Mouse (Mus musculus) neural tube, embryonic 11.5 days (tissue): Measurements from ENCODE around the gene Ifrd2. TPM values are rescaled to one million over a fixed set of nuclear protein-coding genes. Genes with fewer than 3 reads are reported as not detected.

Experiments
- ATAC-seq: fragments of 200-750 bp; cut with Nextera tagmentation; 2 replicates; pipeline ENCODE4 v1.8.0; 2017; ENCODE audit warnings: moderate number of reproducible peaks, mild to moderate bottlenecking, moderate TSS enrichment, moderate library complexity; ENCODE audit not compliant: insufficient read depth, low FRiP score, low TSS enrichment
- DNase-seq: peaks from one replicate; pipeline ENCODE4 v3.0.0-alpha.2; 2015; ENCODE audit warnings: low spot score
- H3K27ac ChIP-seq: fragments of 300-500 bp; sonication (generic); 2 replicates; pipeline ENCODE4 v1.5.1; 2014; ENCODE audit warnings: low read depth, mild to moderate bottlenecking, low read length
- H3K27me3 ChIP-seq: fragments of 300-500 bp; sonication (generic); 2 replicates; pipeline ENCODE4 v1.6.1; 2014; ENCODE audit warnings: mild to moderate bottlenecking, low read length, mixed read lengths; ENCODE audit not compliant: control insufficient read depth, insufficient read depth
- H3K36me3 ChIP-seq: fragments of 300-500 bp; sonication (generic); 2 replicates; pipeline ENCODE4 v1.6.1; 2014; ENCODE audit warnings: mild to moderate bottlenecking, low read length, moderate library complexity, mixed read lengths; ENCODE audit not compliant: control insufficient read depth, insufficient read depth
- H3K4me1 ChIP-seq: fragments of 300-500 bp; sonication (generic); 2 replicates; pipeline ENCODE4 v1.6.1; 2014; ENCODE audit warnings: low read length, mixed read lengths; ENCODE audit not compliant: control insufficient read depth, insufficient read depth
- H3K4me2 ChIP-seq: fragments of 300-500 bp; sonication (generic); 2 replicates; pipeline ENCODE4 v1.6.1; 2014; ENCODE audit warnings: low read depth, mild to moderate bottlenecking, moderate library complexity
- H3K4me3 ChIP-seq: fragments of 300-500 bp; sonication (generic); 2 replicates; pipeline ENCODE4 v1.5.1; 2014; ENCODE audit warnings: low read depth, low read length
- H3K9ac ChIP-seq: fragments of 300-500 bp; sonication (generic); 2 replicates; pipeline ENCODE4 v1.6.1; 2014; ENCODE audit warnings: mild to moderate bottlenecking, low read length
- H3K9me3 ChIP-seq: fragments of 300-500 bp; sonication (generic); 2 replicates; pipeline ENCODE4 v1.6.1; 2016; ENCODE audit warnings: low read length; ENCODE audit not compliant: control insufficient read depth
- WGBS: fragments of 180-500 bp; shearing (Covaris S2); extraction: QIAGEN DNeasy Blood & Tissue Kit; methylation state at CpG from one replicate; pipeline ENCODE4 v1.1.7; 2014; 5-methylcytosine and 5-hydroxymethylcytosine counted together
- polyA plus RNA-seq: library from polyadenylated mRNA; unstranded; fragments of >200 nt; fragmentation: Nextera tagmentation; extraction: Ambion mirVana; gene quantifications from 2 replicates; pipeline ENCODE4 v1.2.1, GENCODE M21; 2014

The Ifrd2 gene
- polyA plus RNA-seq, 1 experiment from 2014 or later: 39.0 TPM

DNA sequence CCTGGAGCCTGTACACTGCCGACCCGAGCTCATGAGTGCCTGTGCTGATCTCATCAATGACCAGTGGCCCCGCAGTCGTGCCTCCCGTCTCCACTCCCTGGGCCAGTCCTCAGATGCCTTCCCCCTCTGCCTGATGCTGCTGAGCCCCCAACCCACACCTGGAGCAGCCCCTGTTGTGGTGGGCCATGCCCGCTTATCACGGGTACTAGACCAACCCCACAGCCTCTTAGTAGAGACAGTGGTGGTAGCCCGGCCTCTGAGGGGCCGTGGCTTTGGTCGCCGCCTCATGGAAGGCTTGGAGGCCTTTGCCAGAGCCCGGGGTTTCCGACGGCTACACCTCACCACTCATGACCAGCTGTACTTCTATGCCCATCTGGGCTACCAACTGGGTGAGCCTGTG lies 4.3 kb upstream of the Ifrd2 start:
- H3K36me3 ChIP-seq: no peaks in the 10 kb centered on the region
- H3K9ac ChIP-seq: no peak overlapping the region
- H3K4me1 ChIP-seq: peaks cover 11% of the 10 kb centered on the region
- H3K27ac ChIP-seq: no peak overlapping the region
- no peak overlapping the region for H3K4me2 ChIP-seq
- no peak for ATAC-seq
- no peak for DNase-seq
- H3K9me3 ChIP-seq: no peaks in the 10 kb centered on the region
- no peak overlapping the region for H3K4me3 ChIP-seq
- 90% methylated on average over 14 of the region's 14 CpGs for WGBS
- H3K27me3 ChIP-seq: no peaks in the 10 kb centered on the region

DNA sequence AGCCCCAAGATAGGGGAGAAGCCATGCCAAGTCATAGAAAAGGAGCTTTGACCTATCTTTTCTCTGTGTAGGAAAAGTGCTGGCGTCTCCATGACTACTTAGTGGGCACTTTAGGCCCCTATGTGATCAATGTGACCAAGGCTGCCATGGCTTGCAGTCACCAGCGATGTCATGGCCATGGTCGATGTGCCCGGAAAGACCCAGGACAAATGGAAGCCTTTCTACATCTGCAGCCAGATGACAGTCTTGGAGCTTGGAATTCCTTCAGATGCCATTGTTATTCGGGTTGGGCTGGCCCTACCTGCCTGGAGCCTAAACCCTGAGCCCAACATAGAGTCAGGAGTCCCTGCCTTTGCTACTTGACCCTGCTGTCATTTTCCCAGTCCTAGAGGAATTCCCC lies 938 bp upstream of the Ifrd2 start:
- no peaks in the 10 kb centered on the region for H3K27me3 ChIP-seq
- DNase-seq (no peak), ATAC-seq (no peak)
- H3K36me3 ChIP-seq: peaks cover 4% of the 10 kb centered on the region
- peaks cover 6% of the 10 kb centered on the region for H3K4me1 ChIP-seq
- H3K4me2 ChIP-seq: no peak overlapping the region
- no peak overlapping the region for H3K27ac ChIP-seq
- 96% methylated on average over 5 of the region's 5 CpGs for WGBS
- H3K9ac ChIP-seq: no peak overlapping the region
- H3K4me3 ChIP-seq: no peak overlapping the region
- H3K9me3 ChIP-seq: no peaks in the 10 kb centered on the region

- peak overlapping the region; percentile 53; the same call in 1 of the 2 replicates for H3K27ac ChIP-seq
- H3K4me1 ChIP-seq: peaks cover 6% of the 10 kb centered on the region
- 6% methylated on average over 33 of the region's 33 CpGs for WGBS
- ATAC-seq (peak; percentile 50), DNase-seq (no peak)
- peak overlapping the region; percentile 89 for H3K4me2 ChIP-seq
- peak overlapping the region; percentile 57 for H3K9ac ChIP-seq
- peak overlapping the region; percentile 78 for H3K4me3 ChIP-seq
- H3K27me3 ChIP-seq: no peaks in the 10 kb centered on the region
- H3K36me3 ChIP-seq: peaks cover 12% of the 10 kb centered on the region
- no peaks in the 10 kb centered on the region for H3K9me3 ChIP-seq
Measured at GRCm38 (mm10) chr9:107587833-107588639, 594 bp downstream of the Ifrd2 start.

- WGBS: 90% methylated on average over 25 of the region's 25 CpGs
- no peak overlapping the region for H3K4me2 ChIP-seq
- peaks cover 6% of the 10 kb centered on the region for H3K4me1 ChIP-seq
- H3K27ac ChIP-seq: no peak overlapping the region
- DNase-seq: no peak
- H3K27me3 ChIP-seq: no peaks in the 10 kb centered on the region
- ATAC-seq: no peak
- H3K9me3 ChIP-seq: no peaks in the 10 kb centered on the region
- peaks cover 14% of the 10 kb centered on the region for H3K36me3 ChIP-seq
- no peak overlapping the region for H3K4me3 ChIP-seq
- H3K9ac ChIP-seq: no peak overlapping the region
Measured at GRCm38 (mm10) chr9:107590058-107590772, 2.8 kb downstream of the Ifrd2 start.

- ATAC-seq: no peak
Measured at GRCm38 (mm10) chr9:107590773-107591060, 3.3 kb downstream of the Ifrd2 start.

GRCm38 (mm10) chr9:107593101-107593976 lies 5.9 kb downstream of the Ifrd2 start:
- WGBS: 79% methylated on average over 11 of the region's 11 CpGs
- H3K4me1 ChIP-seq: peaks cover 3% of the 10 kb centered on the region
- no peaks in the 10 kb centered on the region for H3K9me3 ChIP-seq
- DNase-seq (no peak), ATAC-seq (no peak)
- H3K27me3 ChIP-seq: no peaks in the 10 kb centered on the region
- H3K9ac ChIP-seq: no peak overlapping the region
- no peak overlapping the region for H3K27ac ChIP-seq
- H3K4me3 ChIP-seq: no peak overlapping the region
- peaks cover 14% of the 10 kb centered on the region for H3K36me3 ChIP-seq
- H3K4me2 ChIP-seq: no peak overlapping the region

More at GRCm38 (mm10) chr9:107590773-107591060, 3.3 kb downstream of the Ifrd2 start:
- Histone ChIP-seq H3K9me3 (no peaks in the 10 kb centered on the region), H3K27me3 (no peaks in the 10 kb centered on the region), H3K4me3 (no peak overlapping the region), H3K27ac (no peak overlapping the region), H3K36me3 (peaks cover 14% of the 10 kb centered on the region), H3K9ac (no peak overlapping the region), H3K4me1 (peaks cover 6% of the 10 kb centered on the region), H3K4me2 (no peak overlapping the region)
- DNase-seq: no peak
- 94% methylated on average over 6 of the region's 6 CpGs for WGBS

DNA sequence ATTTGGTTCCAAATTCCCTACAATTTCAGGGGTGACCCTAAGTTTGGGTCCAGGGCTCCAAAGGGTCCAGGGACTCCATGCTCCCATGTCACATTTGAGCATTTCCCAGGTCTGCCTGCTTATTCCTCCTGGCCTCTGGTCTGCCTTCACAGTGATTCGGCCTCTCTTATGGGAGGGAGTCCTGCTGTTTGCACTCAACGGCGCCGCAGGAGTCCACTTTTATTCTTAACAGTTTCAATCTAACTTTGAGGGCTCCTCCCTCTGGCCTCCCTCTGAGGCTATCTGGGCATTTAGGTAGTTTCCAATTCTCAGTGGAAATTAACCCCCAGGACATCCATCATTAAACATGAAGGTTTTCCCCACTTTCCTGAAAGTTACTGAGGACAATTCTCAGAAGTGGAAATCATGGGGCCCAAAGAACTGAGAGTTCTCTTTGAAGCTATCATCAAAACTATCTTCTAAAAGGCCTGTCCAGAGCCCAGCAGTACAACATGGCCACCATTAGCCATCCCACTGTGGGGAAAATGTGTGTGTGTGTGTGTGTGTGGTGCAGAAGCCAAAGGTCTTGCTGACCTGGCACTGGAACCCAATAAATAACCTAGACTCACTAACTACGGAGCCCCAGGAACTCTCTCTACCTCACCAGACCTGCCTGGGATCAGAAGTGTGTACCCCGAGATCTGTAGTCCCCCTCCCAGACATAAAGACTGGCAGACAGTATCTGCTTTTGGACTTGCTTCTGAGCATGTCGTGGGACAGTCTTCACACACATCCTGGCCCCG lies 7.0 kb downstream of the Ifrd2 start:
- DNase-seq (no peak), ATAC-seq (no peak)
- 67% methylated on average over 8 of the region's 8 CpGs for WGBS
- H3K4me1 ChIP-seq: no peaks in the 10 kb centered on the region
- no peak overlapping the region for H3K27ac ChIP-seq
- no peaks in the 10 kb centered on the region for H3K9me3 ChIP-seq
- H3K9ac ChIP-seq: no peak overlapping the region
- no peak overlapping the region for H3K4me2 ChIP-seq
- H3K4me3 ChIP-seq: no peak overlapping the region
- no peaks in the 10 kb centered on the region for H3K27me3 ChIP-seq
- peaks cover 14% of the 10 kb centered on the region for H3K36me3 ChIP-seq
